Mouse (Mus musculus): ENCODE data around the gene Sh3pxd2a.

- TF ChIP-seq CTCF (IDR thresholded peaks at IDR 0.05; ENCODE audit: low read depth) = peak; percentile 46
- no peak for TF ChIP-seq EP300 (IDR thresholded peaks at IDR 0.05; ENCODE audit: low read depth)
These were observed 81.9 kb downstream of the Sh3pxd2a start for GRCm38 (mm10) chr19:47382268-47382667.

All from heart, postnatal 0 days (tissue).